Mouse (Mus musculus): ENCODE measurements around the gene Kcnq5.

DNA sequence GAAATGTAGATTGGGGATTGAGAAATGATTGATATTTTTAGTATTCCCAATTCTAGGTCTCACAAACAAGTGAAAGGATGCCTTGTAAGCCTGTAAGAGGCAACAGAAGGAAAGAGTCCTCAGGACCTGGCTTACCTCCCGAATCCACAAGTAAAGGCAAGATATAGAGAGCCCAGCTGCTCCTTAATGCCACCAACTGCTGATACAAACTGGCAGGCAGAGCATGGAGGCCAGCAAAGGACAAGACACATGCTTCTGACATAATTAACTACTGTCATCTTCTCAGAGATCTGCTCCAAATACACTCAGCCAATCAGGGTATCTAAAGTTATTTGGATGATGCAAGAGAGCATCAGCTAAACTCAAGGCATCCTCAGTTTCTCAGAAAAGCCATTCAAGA is 93.3 kb downstream of the Kcnq5 start:
- TF ChIP-seq TCF12 (IDR thresholded peaks at IDR 0.05; ENCODE audit: low read depth, low read length) (no peak), CHD2 (IDR thresholded peaks at IDR 0.05; ENCODE audit: low read length) (no peak), ZC3H11A (IDR thresholded peaks at IDR 0.05; ENCODE audit: low read depth, low read length) (no peak), CTCF (conservative IDR thresholded peaks at IDR 0.05 in 1 of 2, IDR thresholded peaks at IDR 0.05 in 1 of 2; ENCODE audit: low read depth in 2 of 2, low read length in 2 of 2) (no peak), MAX (IDR thresholded peaks at IDR 0.05; ENCODE audit: low read length) (no peak), EP300 (IDR thresholded peaks at IDR 0.05; ENCODE audit: low read length) (no peak), UBTF (IDR thresholded peaks at IDR 0.05; ENCODE audit: low read depth, low read length) (no peak), JUN (IDR thresholded peaks at IDR 0.05; ENCODE audit: insufficient read depth, low read depth, low read length) (no peak), USF2 (conservative IDR thresholded peaks at IDR 0.05; ENCODE audit: low read depth, low read length) (no peak)
